Mouse (Mus musculus): ENCODE data around the gene Src.

GRCm38 (mm10) chr2:157509182-157509581, 90.9 kb downstream of the Src start:
- no peak for TF ChIP-seq MAFK (IDR thresholded peaks at IDR 0.05; ENCODE audit: insufficient read depth, low read depth, low read length)
- TF ChIP-seq HCFC1 (IDR thresholded peaks at IDR 0.05; ENCODE audit: borderline replicate concordance, insufficient read depth, low read length), result no peak
- TF ChIP-seq ZC3H11A (IDR thresholded peaks at IDR 0.05; ENCODE audit: borderline replicate concordance, low read depth, low read length), result no peak
- no peak for TF ChIP-seq CHD2 (IDR thresholded peaks at IDR 0.05; ENCODE audit: low read depth, low read length)
- TF ChIP-seq ZNF384 (IDR thresholded peaks at IDR 0.05; ENCODE audit: low read depth, low read length), result no peak
